Comparison of ENCODE assay signal across 8 mouse cellular contexts in the genomic region with DNA sequence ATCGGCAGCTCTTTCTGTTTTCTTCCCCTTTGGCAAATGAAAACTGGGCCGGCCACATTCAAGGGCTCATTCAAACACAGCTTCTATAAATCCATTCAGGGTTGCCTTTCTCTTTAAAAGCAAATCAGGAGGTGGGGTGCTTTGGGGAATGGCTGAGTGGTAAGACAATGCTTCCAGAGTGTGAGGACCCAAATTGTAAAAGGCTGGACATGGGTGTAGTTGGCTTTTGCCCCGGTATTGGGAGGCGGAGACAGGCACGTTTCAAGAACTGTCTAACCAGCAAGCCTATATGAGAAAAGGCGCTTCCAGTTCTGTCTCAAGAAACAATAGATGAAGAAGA.
DNase-seq lines count a peak whose midpoint lies in the region; ATAC-seq and TF ChIP-seq lines count a peak whose summit lies in the region.

No protein-coding gene starts in this region.

- TF ChIP-seq CTCF in heart, adult 2 months (IDR thresholded peaks at IDR 0.05) = no peak

- no peaks in the 10 kb centered on the region for H3K9me3 ChIP-seq in heart, embryonic 12.5 days (replicated peaks)
- H3K9me3 ChIP-seq in limb, embryonic 13.5 days = no peaks in the 10 kb centered on the region

- no peak for ATAC-seq in heart, embryonic 12.5 days (ENCODE audit: insufficient number of reproducible peaks, low FRiP score)
- ATAC-seq in limb, embryonic 13.5 days (ENCODE audit: low FRiP score, low read depth) = no peak
- no peak for ATAC-seq in inflammation-experienced regulatory T-cells, adult 6 months

- H3K4me1 ChIP-seq in heart, embryonic 12.5 days (replicated peaks) = peaks cover 11% of the 10 kb centered on the region; the same call in 1 of the 2 replicates
- H3K4me1 ChIP-seq in heart, adult 2 months (ENCODE audit: control insufficient read depth, insufficient read depth, low read length) = peaks cover 3% of the 10 kb centered on the region
- peaks cover 26% of the 10 kb centered on the region for H3K4me1 ChIP-seq in limb, embryonic 13.5 days

- no peaks in the 10 kb centered on the region for H3K36me3 ChIP-seq in heart, embryonic 12.5 days
- no peaks in the 10 kb centered on the region for H3K36me3 ChIP-seq in heart, adult 2 months (ENCODE audit: control insufficient read depth, insufficient read depth, low read length)
- no peaks in the 10 kb centered on the region for H3K36me3 ChIP-seq in limb, embryonic 13.5 days

- TF ChIP-seq POLR2A in heart, adult 2 months (IDR thresholded peaks at IDR 0.05; ENCODE audit: insufficient read depth, low read depth, low read length) = no peak

- 36% methylated on average over 6 of the region's 6 CpGs for WGBS in heart, embryonic 12.5 days
- 35% methylated on average over 6 of the region's 6 CpGs for WGBS in heart, adult 2 months
- WGBS in limb, embryonic 13.5 days = 31% methylated on average over 6 of the region's 6 CpGs

- peaks cover 9% of the 10 kb centered on the region; the same call in 1 of the 2 replicates for H3K27me3 ChIP-seq in heart, embryonic 12.5 days (replicated peaks)
- H3K27me3 ChIP-seq in heart, adult 2 months (ENCODE audit: control insufficient read depth, insufficient read depth, low read length) = no peaks in the 10 kb centered on the region
- H3K27me3 ChIP-seq in limb, embryonic 13.5 days = peaks cover 41% of the 10 kb centered on the region

- TF ChIP-seq EP300 in heart, adult 2 months (IDR thresholded peaks at IDR 0.05; ENCODE audit: insufficient read depth, low read depth, low read length) = no peak

- intact Hi-C loops in heart, adult 2 months (cut with DNase I) = no loop called here

- H3K4me2 ChIP-seq in heart, embryonic 12.5 days = peak overlapping the region; percentile 70
- H3K4me2 ChIP-seq in limb, embryonic 13.5 days (replicated peaks) = peak overlapping the region; percentile 59

- no peak overlapping the region for H3K9ac ChIP-seq in heart, embryonic 12.5 days
- H3K9ac ChIP-seq in heart, adult 2 months (ENCODE audit: low read depth, low read length) = no peak overlapping the region
- H3K9ac ChIP-seq in limb, embryonic 13.5 days = no peak overlapping the region

- no peaks in the 10 kb centered on the region for H3K79me2 ChIP-seq in heart, adult 2 months (replicated peaks; ENCODE audit: control insufficient read depth, insufficient read depth, low read length)

- no peak for DNase-seq in heart, adult 2 months
- DNase-seq in right cerebral cortex, postnatal 25 days = peak; percentile 8
- no peak for DNase-seq in right cerebral cortex, postnatal 14 days
- DNase-seq in ovary, postnatal 14 days (ENCODE audit: low spot score) = no peak
- no peak for DNase-seq in urinary bladder, postnatal 4 days (ENCODE audit: low spot score in 2 of 2)

- H3K4me3 ChIP-seq in heart, embryonic 12.5 days = peak overlapping the region; percentile 32; the same call in 1 of the 2 replicates
- H3K4me3 ChIP-seq in heart, adult 2 months = no peak overlapping the region
- 0 out of 2 replicates have a peak overlapping the region, but pooled peaks have one; percentile 24 for H3K4me3 ChIP-seq in limb, embryonic 13.5 days

- no peak overlapping the region for H3K27ac ChIP-seq in heart, embryonic 12.5 days (ENCODE audit: poor library complexity, severe bottlenecking)
- H3K27ac ChIP-seq in heart, adult 2 months = no peak overlapping the region
- no peak overlapping the region for H3K27ac ChIP-seq in limb, embryonic 13.5 days
